Mouse (Mus musculus) liver, embryonic 16.5 days (tissue): ENCODE measurements around the gene Dmc1. TPM values are rescaled to one million over a fixed set of nuclear protein-coding genes. Genes with fewer than 3 reads are reported as not detected.

Experiments
- ATAC-seq: fragments of 200-750 bp; cut with Nextera tagmentation; 2 replicates; pipeline ENCODE4 v1.8.0; 2017; ENCODE audit warnings: low read depth, mild to moderate bottlenecking, moderate number of reproducible peaks, moderate library complexity
- H3K27ac ChIP-seq: fragments of 300-500 bp; sonication (generic); 2 replicates; pipeline ENCODE4 v1.5.1; 2014; ENCODE audit warnings: mild to moderate bottlenecking, low read length
- H3K27me3 ChIP-seq: fragments of 300-500 bp; sonication (generic); 2 replicates; pipeline ENCODE4 v1.6.1; 2014; ENCODE audit warnings: low read depth, low read length, mixed read lengths; ENCODE audit not compliant: control insufficient read depth, insufficient read depth
- H3K36me3 ChIP-seq: fragments of 300-500 bp; sonication (generic); 2 replicates; pipeline ENCODE4 v1.6.1; 2014; ENCODE audit warnings: mild to moderate bottlenecking; ENCODE audit not compliant: control insufficient read depth, insufficient read depth
- H3K4me1 ChIP-seq: fragments of 300-500 bp; sonication (generic); 2 replicates; pipeline ENCODE4 v1.6.1; 2014; ENCODE audit warnings: low read depth, low read length, mixed read lengths; ENCODE audit not compliant: control insufficient read depth
- H3K4me2 ChIP-seq: fragments of 300-500 bp; sonication (generic); 2 replicates; pipeline ENCODE4 v1.6.1; 2014; ENCODE audit warnings: low read depth, low read length, mixed read lengths
- H3K4me3 ChIP-seq: fragments of 300-500 bp; sonication (generic); 2 replicates; pipeline ENCODE4 v1.5.1; 2014; ENCODE audit warnings: low read depth, mild to moderate bottlenecking, low read length
- H3K9ac ChIP-seq: fragments of 300-500 bp; sonication (generic); 2 replicates; pipeline ENCODE4 v1.6.1; 2014; ENCODE audit warnings: low read depth, low read length
- H3K9me3 ChIP-seq: fragments of 300-500 bp; sonication (generic); replicated peaks from 2 replicates; pipeline ENCODE4 v1.6.1; 2016; ENCODE audit warnings: low read length; ENCODE audit not compliant: control insufficient read depth
- WGBS: fragments of 180-500 bp; shearing (Covaris S2); extraction: QIAGEN DNeasy Blood & Tissue Kit; methylation state at CpG from one replicate; pipeline ENCODE4 v1.1.7; 2014; ENCODE audit not compliant: insufficient replicate concordance; 5-methylcytosine and 5-hydroxymethylcytosine counted together
- polyA plus RNA-seq: library from polyadenylated mRNA; unstranded; fragments of >200 nt; fragmentation: Nextera tagmentation; extraction: Ambion mirVana; gene quantifications from 2 replicates; pipeline ENCODE4 v1.2.1, GENCODE M21; 2015

Dmc1 gene
- polyA plus RNA-seq, 1 experiment from 2014 or later: 0.25 TPM

- Histone ChIP-seq H3K4me3 (peak within 1 kb of the TSS; percentile 92), H3K4me1 (peaks cover 22% of the 10 kb centered on the region), H3K9ac (peak within 1 kb of the TSS; percentile 98), H3K36me3 (peaks cover 22% of the 10 kb centered on the region), H3K27me3 (peaks cover 4% of the 10 kb centered on the region; the same call in 1 of the 2 replicates), H3K9me3 (no peaks in the 10 kb centered on the region), H3K4me2 (peak within 1 kb of the TSS; percentile 89), H3K27ac (peak within 1 kb of the TSS; percentile 98)
- 3% methylated on average over 84 of the region's 84 CpGs for WGBS
- ATAC-seq: peak; percentile 93
These were observed 58.3 kb downstream of the Dmc1 start, which contains the start of gene Ddx17 for GRCm38 (mm10) chr15:79546410-79547288. Ddx17 (minus strand) TSS chr15:79546741.

- peak; percentile 73 for ATAC-seq
- peaks cover 26% of the 10 kb centered on the region for H3K36me3 ChIP-seq
- peak overlapping the region; percentile 98 for H3K9ac ChIP-seq
- H3K27me3 ChIP-seq: peaks cover 3% of the 10 kb centered on the region; the same call in 1 of the 2 replicates
- H3K9me3 ChIP-seq: no peaks in the 10 kb centered on the region
- peak overlapping the region; percentile 89 for H3K4me2 ChIP-seq
- WGBS: 0% methylated on average over 42 of the region's 52 CpGs
- peaks cover 22% of the 10 kb centered on the region for H3K4me1 ChIP-seq
- H3K4me3 ChIP-seq: peak overlapping the region; percentile 92
- H3K27ac ChIP-seq: peak overlapping the region; percentile 98
These were observed 58.9 kb downstream of the Dmc1 start for GRCm38 (mm10) chr15:79545921-79546399.

GRCm38 (mm10) chr15:79545496-79545895, 59.4 kb downstream of the Dmc1 start:
- ATAC-seq: no peak
- peaks cover 22% of the 10 kb centered on the region for H3K4me1 ChIP-seq
- peak overlapping the region; percentile 89 for H3K4me2 ChIP-seq
- WGBS: 3% methylated on average over 3 of the region's 3 CpGs
- H3K9ac ChIP-seq: peak overlapping the region; percentile 98
- H3K27ac ChIP-seq: peak overlapping the region; percentile 98
- H3K9me3 ChIP-seq: no peaks in the 10 kb centered on the region
- H3K36me3 ChIP-seq: peaks cover 31% of the 10 kb centered on the region
- H3K27me3 ChIP-seq: no peaks in the 10 kb centered on the region; the same call in 1 of the 2 replicates
- peak overlapping the region; percentile 92 for H3K4me3 ChIP-seq

- Histone ChIP-seq H3K9me3 (no peaks in the 10 kb centered on the region), H3K9ac (no peak overlapping the region), H3K27ac (no peak overlapping the region), H3K4me1 (peaks cover 22% of the 10 kb centered on the region), H3K36me3 (peaks cover 46% of the 10 kb centered on the region), H3K4me3 (no peak overlapping the region; the same call in 1 of the 2 replicates), H3K4me2 (peak overlapping the region; percentile 89), H3K27me3 (no peaks in the 10 kb centered on the region)
- WGBS: 84% methylated on average over 3 of the region's 3 CpGs
- ATAC-seq: no peak
These were observed 60.9 kb downstream of the Dmc1 start for GRCm38 (mm10) chr15:79543968-79544367.

- peaks cover 5% of the 10 kb centered on the region for H3K4me1 ChIP-seq
- no peak overlapping the region for H3K4me2 ChIP-seq
- H3K9ac ChIP-seq: no peak overlapping the region
- 76% methylated on average over 3 of the region's 3 CpGs for WGBS
- H3K9me3 ChIP-seq: no peaks in the 10 kb centered on the region
- H3K4me3 ChIP-seq: no peak overlapping the region
- H3K27ac ChIP-seq: no peak overlapping the region
- H3K27me3 ChIP-seq: no peaks in the 10 kb centered on the region
- H3K36me3 ChIP-seq: peaks cover 94% of the 10 kb centered on the region
- no peak for ATAC-seq
These were observed 71.1 kb downstream of the Dmc1 start for GRCm38 (mm10) chr15:79533796-79534195.

GRCm38 (mm10) chr15:79529935-79530334, 75.0 kb downstream of the Dmc1 start:
- H3K4me3 ChIP-seq: no peak overlapping the region
- no peak overlapping the region for H3K9ac ChIP-seq
- H3K4me1 ChIP-seq: peaks cover 8% of the 10 kb centered on the region
- no peaks in the 10 kb centered on the region for H3K27me3 ChIP-seq
- H3K27ac ChIP-seq: no peak overlapping the region
- 77% methylated on average over 7 of the region's 7 CpGs for WGBS
- ATAC-seq: peak; percentile 58
- no peaks in the 10 kb centered on the region for H3K9me3 ChIP-seq
- no peak overlapping the region for H3K4me2 ChIP-seq
- peaks cover 68% of the 10 kb centered on the region for H3K36me3 ChIP-seq

GRCm38 (mm10) chr15:79527991-79528639, 76.8 kb downstream of the Dmc1 start:
- no peak for ATAC-seq
- Histone ChIP-seq H3K9ac (no peak overlapping the region), H3K36me3 (peaks cover 52% of the 10 kb centered on the region), H3K27me3 (no peaks in the 10 kb centered on the region), H3K4me3 (no peak overlapping the region), H3K4me2 (no peak overlapping the region), H3K9me3 (no peaks in the 10 kb centered on the region), H3K27ac (no peak overlapping the region), H3K4me1 (peaks cover 8% of the 10 kb centered on the region)
- WGBS: 77% methylated on average over 5 of the region's 5 CpGs

GRCm38 (mm10) chr15:79527192-79527591, 77.7 kb downstream of the Dmc1 start:
- 82% methylated on average over 4 of the region's 4 CpGs for WGBS
- H3K9ac ChIP-seq: no peak overlapping the region
- H3K27me3 ChIP-seq: no peaks in the 10 kb centered on the region
- peaks cover 44% of the 10 kb centered on the region for H3K36me3 ChIP-seq
- no peak overlapping the region for H3K4me2 ChIP-seq
- no peak overlapping the region for H3K4me3 ChIP-seq
- H3K9me3 ChIP-seq: no peaks in the 10 kb centered on the region
- peak; percentile 8; the same call in 1 of the 2 replicates for ATAC-seq
- H3K4me1 ChIP-seq: peaks cover 8% of the 10 kb centered on the region
- no peak overlapping the region for H3K27ac ChIP-seq
